Mouse (Mus musculus) ES-Bruce4 (cell line): Measurements from ENCODE around the gene Lysmd3.

Experiments
- CTCF ChIP-seq: IDR thresholded peaks from one replicate; pipeline ENCODE4 v1.8.1; 2011; ENCODE audit warnings: low read depth, low read length
- EP300 ChIP-seq: IDR thresholded peaks from 2 replicates; pipeline ENCODE4 v1.6.1; 2011; ENCODE audit warnings: low read depth, low read length; ENCODE audit not compliant: insufficient read depth

DNA sequence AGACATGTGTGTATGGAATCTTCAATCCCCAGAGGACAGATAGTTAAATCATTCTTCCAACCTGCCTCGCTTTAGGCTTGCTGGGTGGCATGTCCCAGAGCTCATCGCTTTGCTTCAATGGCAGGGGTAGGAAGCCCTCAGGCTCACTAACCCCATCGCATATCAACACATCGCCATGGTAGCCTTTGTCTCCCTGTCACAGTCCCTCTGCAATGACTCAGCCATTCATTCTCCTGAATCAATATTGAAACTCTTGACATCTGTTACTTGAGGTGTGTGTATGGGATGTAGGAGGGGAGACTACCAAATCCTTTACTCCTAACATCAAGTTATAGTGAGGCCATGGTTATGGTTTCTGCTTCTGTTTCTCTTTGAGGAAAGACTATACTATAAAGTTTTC is 17.8 kb upstream of the Lysmd3 start:
- TF ChIP-seq CTCF (no peak), EP300 (peak; percentile 72)
